Mouse (Mus musculus) stomach, postnatal 0 days (tissue): ENCODE data around the gene Irak2.

ENCODE experiments used
- CTCF ChIP-seq: IDR thresholded peaks from 2 replicates; pipeline ENCODE4 v1.5.1; 2016; ENCODE audit warnings: antibody characterized with exemption, low read depth, mild to moderate bottlenecking, moderate library complexity
- EP300 ChIP-seq: optimal IDR thresholded peaks from 2 replicates; pipeline ENCODE3; 2016; ENCODE audit warnings: antibody characterized with exemption

DNA sequence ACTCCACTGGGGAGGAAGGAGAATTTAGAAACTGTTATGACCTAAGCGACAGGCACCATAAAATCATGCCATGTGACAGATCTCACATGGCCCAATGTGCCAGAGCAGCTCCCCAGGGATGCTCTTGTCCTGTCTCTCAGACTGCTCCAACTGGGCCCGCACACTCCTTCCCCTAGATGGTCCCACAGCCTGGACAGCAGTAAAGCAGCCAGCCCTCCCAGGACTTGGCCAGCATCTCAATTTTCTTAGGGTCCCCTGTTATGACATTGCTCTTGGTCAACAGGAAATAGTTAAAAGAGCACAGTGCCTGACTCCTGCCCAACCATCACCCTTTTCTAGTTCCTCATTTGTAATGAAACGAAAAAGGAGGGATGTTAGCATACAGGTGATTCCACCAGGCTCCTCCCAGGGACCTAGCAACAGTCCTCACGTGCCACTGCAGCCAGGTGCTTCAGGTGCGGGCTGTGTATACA lies 54.4 kb downstream of the Irak2 start:
- TF ChIP-seq CTCF, result no peak
- no peak for TF ChIP-seq EP300
